Mouse (Mus musculus): ENCODE results near the gene Fcer1a.
"Not testable (repeated sequence)": the region's sequence is repeated elsewhere in the genome, so short reads cannot be mapped to it uniquely, and the experiment has no call there.

Gene Fcer1a

DNA sequence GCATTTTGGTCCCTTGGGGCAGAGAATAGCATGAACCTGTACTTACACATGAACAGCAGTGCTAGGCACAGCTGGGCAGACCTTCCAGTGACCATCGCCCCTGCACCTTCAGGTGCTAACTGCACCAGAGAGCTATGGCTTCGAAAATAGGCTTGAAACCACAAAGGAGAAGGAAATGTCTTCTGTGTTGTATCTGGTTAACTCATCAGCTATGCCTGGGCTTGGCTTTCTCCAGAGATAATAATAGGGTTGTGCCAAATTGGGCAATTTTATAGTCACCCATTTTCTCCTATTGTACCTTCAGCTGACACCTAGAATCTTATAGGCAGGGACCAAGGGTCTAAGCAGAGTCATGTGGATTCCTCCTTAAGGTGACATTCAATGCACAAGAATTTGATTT lies at the start of gene Fcer1a:
Gene Fcer1a (minus strand): TSS at position 134 of the 400 bp plus-strand sequence.
- ChIA-PET POLR2A (no interaction called here), CTCF (no interaction called here)

DNA sequence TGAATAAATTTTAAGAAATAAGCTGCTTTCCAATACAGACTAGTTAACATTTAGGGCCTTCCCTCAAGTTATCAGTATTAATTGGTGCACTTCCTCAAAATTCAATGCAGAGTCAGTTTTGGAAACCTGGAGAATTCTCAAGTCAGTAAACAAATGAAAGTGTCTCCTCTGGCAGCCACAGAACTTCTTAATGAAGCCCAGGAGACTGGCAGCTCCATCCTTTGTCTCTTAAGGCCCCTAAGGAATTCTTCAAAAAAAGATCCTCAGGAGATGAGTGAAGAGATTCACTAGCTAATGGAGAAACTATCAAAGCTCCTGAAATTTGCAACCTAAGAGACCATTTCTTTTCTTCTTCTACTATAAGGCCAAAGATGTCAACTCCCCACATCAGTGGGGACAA lies 38.7 kb upstream of the Fcer1a start, which contains the start of gene Olfr418:
Gene Olfr418 (plus strand): TSS at position 301 of the 400 bp plus-strand sequence.
- ChIA-PET CTCF (no interaction called here), POLR2A (no interaction called here)

DNA sequence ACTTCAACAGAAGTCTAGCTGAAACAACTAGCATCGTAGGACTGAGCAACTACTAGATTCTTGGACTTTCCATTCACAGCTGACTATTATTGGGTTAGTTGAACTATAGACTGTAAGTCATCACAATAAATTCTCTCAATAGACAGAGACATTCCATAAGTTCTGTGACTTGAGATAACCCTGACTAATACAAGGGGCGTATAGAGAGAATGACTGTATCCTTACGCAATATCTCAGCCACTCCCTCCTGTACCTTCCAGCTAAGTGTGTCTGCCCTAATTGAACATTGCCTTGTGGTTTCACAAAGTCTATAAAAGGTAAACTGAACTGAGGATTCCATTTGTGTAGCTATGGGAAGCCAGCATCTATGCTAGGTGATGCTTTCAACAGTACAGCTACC lies 22.9 kb upstream of the Fcer1a start:
- CTCF ChIA-PET: no interaction called here
- POLR2A ChIA-PET: no interaction called here

DNA sequence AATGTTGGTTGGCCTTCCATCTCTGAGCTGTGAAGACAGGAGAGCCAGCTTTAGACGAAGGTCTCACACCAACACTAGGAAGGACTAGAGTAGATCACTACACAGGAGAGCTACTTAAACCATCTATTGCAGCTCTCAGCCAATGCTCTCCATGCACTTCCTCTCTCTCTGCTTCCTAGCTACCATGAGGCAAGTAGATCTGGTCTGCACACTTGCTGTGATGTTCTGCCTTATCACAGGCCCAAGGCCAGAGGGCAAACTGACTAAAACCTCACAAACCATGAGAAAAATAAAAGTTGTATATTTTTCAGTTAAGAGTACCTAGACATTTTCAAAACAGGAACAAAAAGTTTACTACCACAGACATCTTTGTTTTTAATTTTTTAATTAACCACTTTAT lies 10.0 kb upstream of the Fcer1a start:
- POLR2A ChIA-PET: not testable (repeated sequence)

DNA sequence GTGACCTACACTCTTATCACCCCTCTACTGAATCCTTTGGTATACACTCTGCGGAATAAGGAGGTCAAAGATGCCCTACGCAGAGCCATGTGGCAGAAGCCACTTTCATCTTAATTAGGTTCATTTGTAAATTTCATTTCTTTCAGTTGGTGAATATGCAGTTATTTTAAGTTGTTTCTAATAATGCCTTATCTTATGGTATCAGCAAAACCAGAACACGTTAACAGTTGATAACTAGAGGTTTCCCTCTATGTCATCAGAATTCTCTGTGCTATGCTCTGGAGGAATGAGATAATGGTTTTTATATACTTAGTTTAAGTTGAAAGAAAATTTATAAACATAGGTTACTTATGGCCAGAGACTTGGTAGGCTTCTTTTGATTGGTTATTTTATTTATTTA lies 10.5 kb downstream of the Fcer1a start:
- ChIA-PET CTCF (no interaction called here), POLR2A (no interaction called here)

More for the DNA sequence above, 10.0 kb upstream of the Fcer1a start:
- CTCF ChIA-PET: not testable (repeated sequence)

DNA sequence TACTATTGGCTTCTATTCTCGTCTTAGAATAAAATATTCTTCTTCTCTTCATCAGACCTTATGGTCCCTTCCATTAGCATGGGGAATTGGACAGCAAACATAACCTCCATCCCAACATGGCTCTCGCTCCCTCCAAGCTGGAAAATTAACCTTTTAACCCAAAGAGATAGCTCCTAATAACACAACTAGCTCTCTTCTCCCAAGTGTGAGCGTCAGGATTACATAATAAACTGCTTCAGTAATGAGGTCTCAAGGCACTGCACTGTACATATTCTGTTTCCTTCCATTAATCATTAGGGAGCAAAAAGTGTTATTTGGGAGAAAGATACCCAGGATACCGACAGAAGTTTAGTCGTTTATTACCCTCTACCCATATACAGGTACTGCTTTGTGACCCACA lies 14.9 kb downstream of the Fcer1a start, which contains the start of gene Olfr1404:
Gene Olfr1404 (plus strand): TSS at position 301 of the 400 bp plus-strand sequence.
- POLR2A ChIA-PET: no interaction called here
- CTCF ChIA-PET: no interaction called here

DNA sequence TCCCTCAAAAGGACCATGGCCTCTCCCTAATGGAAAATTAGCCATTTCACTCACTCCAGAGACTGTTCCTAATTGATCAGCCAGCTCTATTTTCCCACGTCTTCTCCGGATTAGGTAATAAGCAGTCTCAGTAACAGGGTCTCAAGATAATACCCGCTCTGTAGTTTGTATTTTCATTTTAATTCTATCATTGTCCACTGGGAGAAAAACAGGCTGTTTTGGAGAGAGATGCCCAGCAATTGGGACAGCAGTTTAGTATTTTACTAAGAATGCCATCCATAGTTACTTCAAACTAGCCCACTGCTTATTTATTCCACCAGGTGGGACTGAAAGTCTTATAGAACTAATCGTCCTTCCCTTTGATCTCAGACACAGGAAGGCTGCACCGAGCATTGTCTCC lies 29.5 kb downstream of the Fcer1a start, which contains the start of gene Olfr218:
Gene Olfr218 (plus strand): TSS at position 301 of the 400 bp plus-strand sequence.
- POLR2A ChIA-PET: no interaction called here
- CTCF ChIA-PET: no interaction called here

DNA sequence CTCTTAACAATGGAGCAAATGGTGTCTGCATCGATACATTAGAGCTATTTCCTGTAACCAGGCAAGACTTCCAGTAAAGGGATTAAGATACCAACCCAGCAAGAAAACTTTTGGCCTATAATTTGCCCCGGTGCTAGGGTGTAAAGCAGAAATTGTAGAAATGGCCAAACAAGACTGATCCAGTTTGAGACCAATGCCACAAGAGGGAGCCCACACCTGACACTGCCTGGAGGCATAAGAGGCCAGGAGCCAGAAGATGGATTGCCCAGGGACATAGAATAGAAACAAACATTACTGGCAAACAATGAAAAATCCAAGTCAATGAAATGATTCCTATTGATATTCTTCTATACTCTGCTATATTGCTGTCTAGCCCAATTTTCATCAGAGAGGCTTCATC lies 30.7 kb downstream of the Fcer1a start:
- ChIA-PET POLR2A (no interaction called here), CTCF (no interaction called here)

DNA sequence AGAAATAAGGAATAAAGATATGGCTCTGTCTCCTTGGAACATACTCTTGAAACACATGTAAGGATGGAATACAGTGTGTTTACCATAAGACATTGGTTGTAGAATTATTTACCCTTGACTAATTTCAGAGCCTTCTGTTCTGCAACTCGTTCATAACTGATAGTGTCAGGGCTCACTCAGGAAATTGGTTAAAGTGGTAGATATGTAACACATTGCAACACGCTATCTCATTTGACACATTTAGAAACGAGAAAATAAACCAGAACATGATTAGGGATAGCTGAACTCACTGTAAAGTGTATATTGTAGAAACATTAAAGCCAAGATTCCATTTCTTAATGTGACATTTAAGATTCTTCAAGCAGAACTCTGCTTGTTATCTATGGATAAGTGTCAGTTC lies 35.0 kb downstream of the Fcer1a start:
- ChIA-PET CTCF (no interaction called here), POLR2A (no interaction called here)

DNA sequence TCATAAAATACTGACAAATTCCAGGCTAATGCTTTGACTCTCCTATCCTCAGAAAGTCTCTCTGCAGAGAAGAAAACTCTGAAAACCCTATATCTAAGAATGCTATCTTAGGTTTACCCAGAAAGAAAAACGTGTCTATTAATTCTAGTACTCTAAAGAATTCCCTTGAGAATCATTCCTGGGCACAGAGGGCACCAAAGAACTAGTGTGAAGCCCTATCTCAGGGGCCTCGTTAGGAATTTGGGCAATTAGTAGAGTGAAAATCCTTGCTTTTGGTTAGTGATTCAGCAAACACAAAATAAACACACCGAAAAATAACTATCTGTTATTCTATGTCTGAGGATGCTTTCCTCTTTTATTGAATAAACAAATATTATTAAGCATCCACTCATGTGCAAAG lies 36.5 kb downstream of the Fcer1a start, which contains the start of gene Olfr1406:
Gene Olfr1406 (minus strand): TSS at position 101 of the 400 bp plus-strand sequence.
- POLR2A ChIA-PET: no interaction called here
- CTCF ChIA-PET: no interaction called here

DNA sequence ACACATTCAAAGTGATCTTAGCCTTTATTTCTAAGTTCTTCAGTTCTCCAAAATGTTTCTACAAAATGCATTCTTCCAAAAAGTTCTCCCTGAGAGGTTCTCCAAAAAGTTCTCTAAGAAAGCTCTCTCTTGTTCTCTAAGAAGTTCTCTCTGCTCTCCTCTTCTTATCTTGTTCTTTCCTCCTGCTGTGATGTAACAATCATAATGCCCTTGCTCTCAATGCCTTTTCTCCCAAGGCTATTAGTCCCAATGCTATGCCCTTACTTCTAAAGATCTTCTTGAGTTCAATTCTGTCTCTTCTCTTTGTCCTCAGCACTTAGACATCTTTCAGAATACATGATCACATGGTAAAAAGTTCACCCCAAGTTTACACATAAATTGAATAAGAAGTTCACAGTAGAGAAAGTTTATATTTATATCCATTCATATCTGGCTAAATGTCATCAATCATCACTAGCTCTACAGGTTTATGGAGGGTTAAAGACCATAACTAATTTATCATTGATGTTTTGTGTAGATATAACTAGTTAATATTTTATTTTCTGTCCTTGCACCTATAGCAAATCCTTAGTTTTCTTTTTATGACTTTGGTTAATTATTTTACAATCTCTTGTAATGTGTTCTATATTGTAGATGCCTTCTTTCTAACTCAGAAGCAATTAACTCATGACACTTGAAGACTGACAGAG lies 52.7 kb downstream of the Fcer1a start:
- ChIA-PET POLR2A (no interaction called here), CTCF (no interaction called here)
